Mouse (Mus musculus) layer of hippocampus, adult 9-10 months (tissue): ENCODE data around the gene 4930503E14Rik.
"Not testable (repeated sequence)": the region's sequence is repeated elsewhere in the genome, so short reads cannot be mapped to it uniquely, and the experiment has no call there.

Source experiments
- DNase-seq: peaks from one replicate; pipeline ENCODE4 v3.0.0; 2022; ENCODE audit warnings: low spot score

The 4930503E14Rik gene

DNA sequence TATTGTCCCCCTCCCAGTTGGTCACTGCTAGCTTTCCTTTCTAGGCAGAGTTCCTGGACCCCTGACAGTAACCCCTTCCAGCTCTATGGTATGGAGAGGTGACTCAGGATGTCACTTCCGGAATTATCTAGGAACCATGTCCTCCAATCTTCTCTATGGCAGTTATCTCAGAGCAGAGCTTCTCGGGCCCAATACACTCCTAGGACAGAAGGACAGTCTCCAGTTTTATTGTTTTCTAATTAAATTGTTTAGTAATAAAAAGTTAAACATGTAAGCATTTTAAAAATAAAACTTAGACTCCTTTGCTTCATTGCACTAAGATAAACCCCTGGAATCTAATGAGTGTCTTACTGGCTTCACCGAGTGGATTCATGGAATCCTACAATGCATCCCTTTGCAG, at the start of gene 4930503E14Rik:
TSS of gene 4930503E14Rik (minus strand) at position 101 of the 400 bp plus-strand sequence.
- DNase-seq: not testable (repeated sequence)

- DNase-seq: no peak
These were observed 35.0 kb upstream of the 4930503E14Rik start for GRCm38 (mm10) chr14:44248039-44248438.

DNA sequence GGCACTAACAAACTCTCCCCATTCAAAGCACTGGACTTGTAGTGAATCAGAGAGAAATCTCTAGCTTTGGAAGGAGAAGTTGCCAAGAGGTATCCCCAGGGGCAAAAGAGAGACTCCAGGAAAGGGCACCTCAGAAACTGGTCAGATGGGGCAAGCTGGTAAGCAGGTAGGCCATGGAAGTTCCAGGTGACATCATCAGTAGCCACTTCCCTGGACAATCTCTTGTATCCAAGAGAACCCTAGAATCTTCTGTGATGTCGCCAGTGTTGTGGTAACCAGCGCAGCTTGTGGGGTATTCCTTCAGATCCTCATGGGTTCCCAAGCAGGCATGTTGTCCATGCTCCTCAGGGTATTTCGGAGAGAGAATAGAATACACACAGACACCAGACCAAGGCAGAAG, 15.7 kb downstream of the 4930503E14Rik start, which contains the start of gene Gm8212:
TSS of gene Gm8212 (plus strand) at position 301 of the 400 bp plus-strand sequence.
- not testable (repeated sequence) for DNase-seq

GRCm38 (mm10) chr14:44123551-44123950, 89.5 kb downstream of the 4930503E14Rik start, which contains the start of gene Gm3327:
Gene Gm3327, plus strand, starts transcription at chr14:44123851.
- not testable (repeated sequence) for DNase-seq
